In genomic region chr11:36799409-36799808, GRCm38 (mm10) we compare ENCODE assay signal across 14 mouse cellular contexts.
"Had no signal": no experiment of that assay in that cellular context is flagged by ENCODE, and none has a peak within 500 bp of the region (broad histone marks: within the 10 kb centered on the region; RNA-seq: fewer than 3 reads in every experiment).

No protein-coding gene starts in this region.

- H3K4me3 ChIP-seq: limb, embryonic 15.5 days; liver, embryonic 12.5 days; megakaryocyte, embryonic 14.5 days; midbrain, embryonic 13.5 days had no signal

- H3K36me3 ChIP-seq: limb, embryonic 15.5 days; liver, embryonic 12.5 days; midbrain, embryonic 13.5 days had no signal

- H3K27ac ChIP-seq: kidney, postnatal 0 days; limb, embryonic 15.5 days; liver, embryonic 12.5 days; midbrain, embryonic 13.5 days had no signal

- H3K4me2 ChIP-seq: limb, embryonic 15.5 days; liver, embryonic 12.5 days; lung, embryonic 14.5 days; midbrain, embryonic 13.5 days had no signal

- DNase-seq: kidney, adult 9 months; kidney, postnatal 36 days; layer of hippocampus, adult 9-11 months; layer of hippocampus, postnatal 36 days; lung, embryonic 14.5 days; lung, postnatal 10 days; lung, postnatal 4 days; right cerebral cortex, postnatal 25 days; thymus, postnatal 36 days had no signal

- H3K9me3 ChIP-seq: limb, embryonic 15.5 days; liver, embryonic 12.5 days; midbrain, embryonic 13.5 days had no signal

- ATAC-seq: liver, embryonic 12.5 days; midbrain, embryonic 13.5 days had no signal

- H3K27me3 ChIP-seq: limb, embryonic 15.5 days; liver, embryonic 12.5 days; megakaryocyte, embryonic 14.5 days; midbrain, embryonic 13.5 days had no signal

- H3K9ac ChIP-seq: limb, embryonic 15.5 days; liver, embryonic 12.5 days; lung, embryonic 14.5 days; midbrain, embryonic 13.5 days had no signal

- H3K4me1 ChIP-seq: liver, embryonic 12.5 days; megakaryocyte, embryonic 14.5 days had no signal
